Mouse (Mus musculus) brain, embryonic 18.5 days (tissue): Measurements from ENCODE around the gene Pmepa1.

ENCODE experiments used
- DNase-seq: peaks from one replicate; pipeline ENCODE4 v3.0.0-alpha.2; 2012; ENCODE audit warnings: low read depth, low spot score

Gene Pmepa1

GRCm38 (mm10) chr2:173225906-173226305 lies 50.4 kb downstream of the Pmepa1 start:
- DNase-seq, result no peak

- DNase-seq, result no peak
Measured at GRCm38 (mm10) chr2:173224832-173225231, 51.5 kb downstream of the Pmepa1 start.

DNA sequence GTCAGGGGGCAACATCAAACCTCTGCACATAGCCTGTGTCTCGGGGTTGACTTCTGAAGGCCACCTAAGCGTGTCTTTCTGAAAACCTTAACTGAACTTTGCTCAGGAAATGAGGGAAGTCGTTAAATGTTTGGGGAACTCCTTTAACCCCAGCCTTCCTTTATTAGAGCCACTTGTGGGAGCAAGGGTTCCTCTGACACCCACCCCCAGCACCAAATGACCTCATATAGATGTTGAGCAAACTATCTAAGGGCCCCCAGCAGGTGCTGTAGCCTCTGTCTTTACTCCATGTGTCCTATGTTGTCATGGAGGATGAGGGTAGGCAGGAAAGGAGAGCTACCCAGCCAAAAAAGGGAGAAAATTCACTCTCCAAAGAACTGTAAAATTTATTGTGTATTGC lies 52.2 kb downstream of the Pmepa1 start:
- no peak for DNase-seq

DNA sequence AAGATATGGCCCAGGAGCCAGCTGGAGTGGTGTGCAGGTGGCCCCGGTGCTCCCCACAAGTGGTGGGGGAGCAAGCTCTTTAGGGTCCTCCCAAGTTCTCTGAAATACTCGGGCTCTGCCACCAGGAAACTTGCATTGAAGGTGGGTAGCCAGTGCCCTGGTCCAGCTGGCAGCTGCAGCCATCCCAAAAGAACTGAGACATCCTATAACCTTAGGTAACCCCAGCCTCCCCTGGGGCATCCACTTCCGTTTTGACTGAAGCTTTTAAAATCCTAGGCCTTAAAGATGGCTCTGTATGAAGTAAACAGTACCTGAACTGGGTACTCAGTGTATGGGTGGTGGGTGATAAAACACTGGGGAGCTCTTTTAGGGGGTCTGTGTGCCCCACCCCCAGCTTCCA lies 52.8 kb downstream of the Pmepa1 start:
- DNase-seq, result no peak

DNA sequence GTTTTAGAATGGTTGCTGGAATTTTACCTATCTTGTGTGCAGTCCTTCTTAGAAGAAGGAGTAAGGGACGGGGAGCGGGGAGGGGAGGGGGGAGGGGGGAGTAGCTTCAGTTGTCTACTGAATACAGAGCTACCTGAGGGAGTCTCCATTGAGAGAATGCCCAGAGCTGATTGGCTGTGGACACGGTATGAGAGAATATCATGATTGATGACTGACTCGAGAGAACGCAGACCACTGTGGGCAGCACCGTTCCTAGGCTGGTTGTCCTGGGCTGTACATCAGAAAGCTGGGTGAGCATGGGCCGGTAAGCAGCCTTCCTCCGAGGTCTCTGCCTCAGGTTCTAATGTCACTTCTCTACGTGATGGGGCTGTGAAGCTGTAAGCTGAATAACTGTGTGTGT lies 55.6 kb downstream of the Pmepa1 start:
- DNase-seq, result no peak

DNA sequence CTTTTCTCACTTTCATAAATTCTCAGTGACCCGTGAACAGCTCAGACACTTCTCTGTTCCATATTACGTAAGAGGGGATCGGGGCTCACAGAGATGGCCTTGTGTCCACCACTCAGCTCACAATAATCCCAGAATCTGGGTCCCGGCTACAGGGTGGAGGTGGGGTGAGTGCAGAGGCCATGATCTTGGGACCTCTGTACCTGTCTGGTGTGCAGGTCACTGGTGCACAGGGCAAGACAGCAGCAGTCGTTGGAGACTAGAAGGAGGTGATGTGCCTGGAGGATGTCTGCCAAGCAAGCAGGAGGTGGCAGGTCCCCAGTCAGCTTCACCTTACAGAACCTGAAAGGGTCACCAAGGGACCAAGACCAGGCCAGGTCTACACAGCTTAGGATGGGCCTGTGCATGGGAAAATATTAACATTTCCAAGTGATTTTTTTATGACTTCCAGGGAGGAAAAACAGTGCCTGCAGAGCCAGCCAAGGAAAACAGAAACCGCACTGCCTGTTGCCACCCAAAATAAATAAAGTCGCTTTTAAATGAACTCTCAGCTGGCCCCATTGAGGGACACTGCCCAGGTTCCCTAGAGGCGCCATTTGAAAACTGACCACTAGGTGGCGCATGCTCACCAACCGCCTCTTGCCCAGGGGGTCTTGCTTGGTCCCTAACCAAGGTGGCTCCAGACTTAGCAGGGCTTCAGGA lies 56.9 kb downstream of the Pmepa1 start:
- no peak for DNase-seq

- DNase-seq, result no peak
Measured at GRCm38 (mm10) chr2:173218416-173219141, 57.8 kb downstream of the Pmepa1 start, which contains the start of gene Zbp1. Gene Zbp1 (minus strand): TSS chr2:173218923.

GRCm38 (mm10) chr2:173217763-173218258 lies 58.5 kb downstream of the Pmepa1 start:
- DNase-seq, result no peak

GRCm38 (mm10) chr2:173217246-173217645 lies 59.1 kb downstream of the Pmepa1 start:
- no peak for DNase-seq

GRCm38 (mm10) chr2:173216840-173217239 lies 59.5 kb downstream of the Pmepa1 start:
- no peak for DNase-seq

DNA sequence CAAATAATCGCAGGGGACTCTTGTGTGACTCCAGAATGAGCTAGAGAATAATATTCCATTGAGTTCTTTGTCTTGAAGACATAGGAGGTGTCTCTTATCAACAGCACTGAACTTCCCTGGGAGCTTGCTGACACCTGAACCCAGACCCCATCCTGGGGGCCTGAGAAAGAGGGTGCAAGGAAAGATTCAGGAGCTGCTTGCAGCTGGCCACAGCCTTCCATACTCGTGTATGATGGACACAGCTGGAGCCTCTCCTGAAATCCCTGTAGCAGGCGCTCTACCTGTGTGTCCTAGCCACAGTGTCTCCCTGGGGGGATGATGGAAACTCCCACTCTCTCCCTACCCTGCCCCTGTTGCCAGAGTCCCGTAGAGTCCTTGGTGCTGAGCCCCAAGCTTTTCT lies 64.1 kb downstream of the Pmepa1 start:
- DNase-seq, result no peak

- DNase-seq, result no peak
Measured at GRCm38 (mm10) chr2:173209091-173209815, 67.1 kb downstream of the Pmepa1 start.

DNA sequence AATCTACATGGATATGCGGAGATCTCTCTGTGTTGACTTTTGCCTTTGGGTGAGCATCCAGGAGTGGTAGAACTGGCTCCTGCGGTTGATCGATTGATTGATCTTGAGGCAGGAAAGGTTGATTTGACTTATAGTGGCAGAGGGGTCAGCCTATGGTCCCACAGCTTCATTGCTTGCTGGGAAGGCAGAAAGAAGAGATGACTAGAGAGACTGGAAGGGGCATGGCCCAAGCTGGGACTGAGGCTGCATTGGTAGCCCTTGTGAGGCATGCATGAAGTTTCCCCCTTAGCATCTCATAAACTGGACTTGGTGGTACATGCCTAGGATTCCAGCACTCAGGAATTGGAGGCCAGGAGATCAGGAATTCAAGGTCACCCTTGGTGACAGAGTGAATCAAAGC lies 69.3 kb downstream of the Pmepa1 start:
- no peak for DNase-seq

DNA sequence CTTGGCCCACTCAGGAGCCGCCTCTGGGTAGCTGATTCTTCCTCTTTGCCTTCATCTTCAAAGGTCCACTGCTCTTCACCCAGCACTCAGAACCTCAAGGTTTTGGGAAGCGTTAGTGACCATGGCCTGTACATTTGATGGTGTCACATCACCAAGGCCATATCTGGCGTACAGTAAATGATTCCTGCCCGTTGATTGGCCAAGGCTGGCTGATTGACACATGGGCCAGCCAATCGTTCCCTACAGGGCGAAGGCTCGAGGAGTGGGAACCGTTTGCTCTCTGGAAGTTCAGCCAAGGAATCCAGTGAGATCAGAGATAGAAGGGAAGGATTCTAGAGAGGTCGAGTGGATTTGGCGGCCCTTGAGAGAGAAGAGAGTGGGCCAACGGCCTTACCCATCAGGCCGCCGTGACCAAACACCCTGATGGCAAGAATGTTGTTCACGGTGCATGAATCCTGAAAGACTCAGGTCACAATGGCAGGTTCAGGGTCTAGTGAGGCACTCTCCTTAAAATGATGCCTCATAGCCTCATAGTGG lies 70.7 kb downstream of the Pmepa1 start:
- DNase-seq, result no peak

- no peak for DNase-seq
Measured at GRCm38 (mm10) chr2:173204671-173205070, 71.7 kb downstream of the Pmepa1 start.

DNA sequence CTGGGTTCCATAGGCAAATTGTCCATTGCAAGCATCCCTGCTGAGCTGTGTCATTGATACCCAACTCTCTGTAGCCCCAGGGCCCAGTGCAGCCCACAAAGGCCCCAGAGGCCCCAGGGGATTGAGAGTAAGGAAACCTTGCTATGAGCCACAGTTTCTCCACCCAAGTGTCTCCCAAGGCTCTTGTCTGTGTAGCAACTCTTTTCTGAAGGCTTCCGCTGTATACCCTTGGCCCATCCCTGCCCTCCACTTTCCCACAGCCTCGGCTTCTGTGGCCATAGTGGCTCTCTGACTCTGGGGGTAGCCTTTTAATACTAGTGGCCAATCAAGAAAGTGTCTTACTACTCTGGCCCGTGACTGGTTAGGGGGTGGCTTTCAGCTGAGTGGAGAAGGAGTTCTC lies 72.6 kb downstream of the Pmepa1 start:
- DNase-seq, result no peak

DNA sequence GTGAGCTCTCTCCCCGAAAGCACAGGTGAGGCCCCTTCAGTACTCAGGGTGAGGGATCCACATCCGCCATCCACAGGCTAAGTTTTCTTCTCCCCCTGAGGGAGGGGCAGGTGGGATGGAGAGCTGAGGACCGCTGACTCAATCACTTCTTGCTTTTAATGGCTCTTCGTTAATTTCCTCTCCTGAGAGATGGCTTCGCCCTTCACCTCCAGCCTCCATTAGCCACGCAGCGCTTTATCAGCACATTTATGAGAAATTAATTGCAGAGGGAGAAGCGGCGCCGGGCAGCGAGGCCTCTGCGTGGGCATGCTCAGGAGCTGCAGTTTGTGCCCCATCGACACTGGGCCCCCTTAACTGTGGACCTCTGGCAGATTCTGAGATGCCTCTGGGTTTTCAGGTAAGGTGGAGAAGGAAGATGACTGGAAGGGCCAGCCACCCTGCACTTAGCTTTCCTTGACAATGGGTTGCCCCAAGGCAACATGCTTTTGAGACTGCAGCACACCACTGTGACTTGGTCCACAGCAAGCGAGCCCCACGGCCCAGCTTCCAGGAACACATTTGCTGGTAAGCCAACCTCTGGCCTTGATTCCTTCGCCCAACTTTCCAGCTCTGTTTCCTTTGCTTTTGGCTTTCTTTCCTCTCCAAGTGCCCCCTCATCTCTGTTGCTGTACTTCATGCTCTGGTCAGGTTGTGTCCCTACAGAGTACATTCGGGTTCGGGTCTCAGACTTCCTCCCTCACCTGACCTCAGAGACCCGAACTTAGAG lies 73.2 kb downstream of the Pmepa1 start:
- DNase-seq, result no peak

DNA sequence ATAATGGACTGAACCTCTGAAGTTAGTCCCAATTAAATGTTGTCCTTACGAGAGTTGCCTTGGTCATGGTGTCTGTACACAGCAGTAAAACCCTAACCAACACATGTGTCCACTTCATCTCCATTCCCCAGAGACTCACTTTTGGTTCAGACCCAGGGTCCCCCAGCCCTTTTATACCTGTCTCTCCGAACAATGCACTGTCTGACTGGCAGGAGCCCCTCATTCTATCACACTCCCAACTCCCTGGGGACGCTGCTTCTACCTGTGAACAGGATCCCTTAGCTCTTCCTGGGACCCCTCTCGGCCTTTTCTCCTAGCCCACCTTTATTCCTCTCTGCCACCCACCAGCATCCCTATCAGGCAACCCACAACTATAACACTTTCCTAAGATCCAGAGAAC lies 81.5 kb downstream of the Pmepa1 start:
- DNase-seq, result no peak

DNA sequence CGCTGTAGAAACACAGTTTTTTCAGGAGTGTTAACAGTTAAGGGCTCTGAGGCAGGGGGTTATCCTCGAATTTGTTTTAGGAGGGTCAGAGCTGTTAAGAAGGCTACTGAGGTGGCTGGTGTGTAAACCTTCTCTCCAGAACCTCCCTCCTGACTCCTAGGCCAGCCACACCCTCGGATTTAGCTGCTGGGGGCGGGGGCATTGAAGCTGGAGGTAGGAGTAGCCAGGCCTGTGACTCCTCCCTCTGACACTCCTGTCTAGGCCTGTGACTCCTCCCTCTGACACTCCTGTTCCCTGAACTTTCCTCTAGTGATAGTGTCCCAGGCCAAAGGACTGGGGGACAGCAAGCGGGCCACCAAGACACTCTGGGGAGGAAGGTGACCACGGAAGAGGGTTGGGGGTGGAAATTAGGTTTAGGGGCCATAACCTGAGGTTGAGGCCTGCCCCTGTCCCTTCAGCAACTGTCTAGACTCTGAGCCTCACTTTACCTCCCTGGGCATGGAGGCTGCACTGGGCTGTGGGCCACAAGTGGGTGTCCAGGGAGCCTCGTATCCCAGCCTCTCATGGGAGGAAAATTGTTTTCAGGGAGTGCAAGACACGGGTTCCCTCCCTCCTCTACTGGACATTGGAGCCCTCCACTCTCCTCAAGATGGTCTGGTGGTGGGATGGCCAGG lies 89.0 kb downstream of the Pmepa1 start:
- DNase-seq, result no peak

DNA sequence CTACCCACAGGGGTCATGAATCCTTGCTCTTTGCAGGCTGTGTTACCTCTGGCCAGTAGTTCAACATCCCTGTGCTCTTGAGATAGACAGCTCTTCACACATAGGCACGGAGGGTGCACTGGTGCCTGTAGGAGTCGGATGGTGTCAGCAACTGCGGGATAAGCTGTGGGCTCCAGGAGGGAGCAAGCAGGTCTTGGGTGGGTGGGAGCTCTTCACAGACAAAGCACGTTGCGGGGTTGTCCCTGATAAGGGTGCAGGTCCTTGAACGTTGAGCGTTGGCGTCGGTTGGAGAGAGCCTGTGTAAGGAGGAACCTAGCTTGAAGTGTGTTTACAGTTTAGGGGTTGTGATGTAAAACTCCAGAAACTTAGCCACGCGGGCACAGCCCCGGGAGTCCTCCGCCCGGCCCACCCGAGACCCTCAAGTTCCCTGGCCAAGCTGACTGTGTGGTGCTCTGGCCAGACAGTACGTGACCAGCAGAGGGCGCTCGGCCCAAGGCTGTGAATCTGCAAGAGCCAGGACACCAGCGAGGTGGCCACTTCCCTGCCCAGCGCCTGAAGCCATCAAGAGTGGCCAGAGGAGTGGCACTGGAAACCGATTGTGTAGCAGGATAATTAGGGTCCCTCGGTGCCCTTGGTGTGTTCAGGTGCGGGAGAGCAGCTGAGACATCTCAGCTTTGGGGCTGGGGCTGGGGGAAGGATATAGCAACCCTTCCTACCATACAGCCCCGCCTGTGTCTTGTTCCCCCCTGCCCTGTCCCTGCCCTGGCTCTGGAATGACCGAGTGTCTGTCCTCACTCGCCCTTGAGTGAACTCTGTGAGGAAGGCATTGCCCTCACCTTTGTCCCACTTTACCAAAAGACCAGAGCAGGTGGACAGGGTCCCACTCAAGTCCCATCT lies 90.0 kb downstream of the Pmepa1 start:
- DNase-seq, result no peak
